Mouse (Mus musculus): ENCODE measurements around the gene Ciz1.

DNA sequence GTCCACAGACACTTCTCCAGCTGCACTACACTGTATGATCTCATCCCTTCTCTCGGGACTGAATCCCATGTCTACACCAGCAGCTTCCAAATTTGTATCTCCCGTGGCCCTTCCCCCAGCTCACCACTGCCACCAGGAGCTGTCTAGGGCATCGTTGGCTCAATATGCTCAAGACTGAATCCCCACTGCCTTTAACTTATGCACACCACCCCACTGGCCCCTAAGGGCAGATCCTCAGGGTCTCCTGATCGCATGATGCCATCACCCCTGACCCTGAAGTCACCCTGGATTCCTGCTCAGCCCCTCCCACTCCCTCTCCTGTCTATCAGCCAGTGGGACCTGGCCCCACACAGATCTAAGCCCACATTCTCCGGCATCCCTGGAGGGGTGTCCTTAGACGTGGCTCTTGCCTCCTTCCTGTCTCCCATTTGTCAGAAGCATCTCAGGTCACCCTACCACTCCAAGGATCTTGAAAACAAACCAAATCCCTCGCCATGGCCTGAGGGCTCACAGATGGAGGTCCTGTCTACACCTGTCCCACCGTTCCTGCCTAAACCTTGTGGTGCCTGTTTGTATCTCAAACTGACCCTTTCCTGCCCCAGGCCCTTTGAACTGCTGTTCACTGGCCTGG lies 2.4 kb upstream of the Ciz1 start:
- no peak for TF ChIP-seq CTCF (IDR thresholded peaks at IDR 0.05; ENCODE audit: extremely low read depth, insufficient read depth, insufficient read length, insufficient replicate concordance)
- TF ChIP-seq POLR2A (IDR thresholded peaks at IDR 0.05; ENCODE audit: low read depth, low read length): no peak

All from spleen, adult 2 months (tissue).